Mouse (Mus musculus) C2C12 (cell line): ENCODE measurements at regions not wholly inside any gene's neighbourhood (a gene's known extent, or its start where the extent isn't known, plus 50 kb on each side); places are given as distances from the start of the nearest gene placed in this dataset.

Experiments used
- CEBPB ChIP-seq: IDR thresholded peaks from one replicate; pipeline ENCODE4 v1.6.1; 2011; ENCODE audit warnings: low read depth, mild to moderate bottlenecking, control low read depth, moderate library complexity
- CTCF ChIP-seq: IDR thresholded peaks from one replicate; pipeline ENCODE4 v1.5.1; 2011; ENCODE audit not compliant: control insufficient read depth, insufficient read depth, insufficient read length
- MAX ChIP-seq: IDR thresholded peaks from one replicate; pipeline ENCODE4 v1.6.1; 2011; ENCODE audit warnings: mild to moderate bottlenecking, control low read depth
- USF1 ChIP-seq: IDR thresholded peaks from one replicate; pipeline ENCODE4 v1.6.1; 2011; ENCODE audit warnings: low read depth, mild to moderate bottlenecking, control low read depth, moderate library complexity

DNA sequence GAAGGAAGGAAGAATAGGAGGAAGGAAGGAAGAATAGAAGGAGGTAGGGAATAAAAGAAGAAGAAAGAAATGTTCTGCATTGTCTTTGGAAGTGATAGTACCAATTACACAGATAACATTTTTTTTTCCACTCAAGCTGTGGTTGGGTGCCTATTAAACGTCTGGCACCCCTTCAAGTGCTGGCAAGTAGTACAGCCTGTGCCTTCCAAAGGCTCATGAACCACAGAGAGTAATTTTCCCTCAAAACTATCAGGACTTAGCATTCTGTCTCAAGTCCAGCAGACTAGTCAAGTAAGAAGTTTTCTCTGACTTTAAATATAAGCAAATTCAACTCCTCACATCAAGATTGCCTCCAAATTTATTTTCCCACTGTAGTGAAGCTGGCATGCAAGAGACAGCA, 321.0 kb upstream of the Klf6 start:
- no peak for TF ChIP-seq CTCF
- TF ChIP-seq MAX, result no peak
- no peak for TF ChIP-seq CEBPB
- TF ChIP-seq USF1, result no peak
